Mouse (Mus musculus): ENCODE data around the gene Gm4216. TPM values are rescaled to one million over a fixed set of nuclear protein-coding genes. Genes with fewer than 3 reads are reported as not detected.
"Not testable (repeated sequence)": the region's sequence is repeated elsewhere in the genome, so short reads cannot be mapped to it uniquely, and the experiment has no call there.

Gm4216 gene
- total RNA-seq (2021): not detected

GRCm38 (mm10) chr7:23019823-23020222, at the start of gene Gm4216:
Gm4216 (minus strand) TSS chr7:23019923.
- not testable (repeated sequence) for DNase-seq

GRCm38 (mm10) chr7:23067356-23067755, 47.6 kb upstream of the Gm4216 start, which contains the start of gene Gm8720:
Gm8720 (minus strand) TSS chr7:23067456.
- not testable (repeated sequence) for DNase-seq

GRCm38 (mm10) chr7:23055240-23055639, 35.5 kb upstream of the Gm4216 start, which contains the start of gene Vmn1r163:
Vmn1r163 (plus strand) TSS chr7:23055540.
- not testable (repeated sequence) for DNase-seq

GRCm38 (mm10) chr7:22984573-22984972, 35.1 kb downstream of the Gm4216 start, which contains the start of gene Gm4214:
Gm4214 (minus strand) TSS chr7:22984673.
- not testable (repeated sequence) for DNase-seq

Other genes starting within 250 kb of the Gm4216 start
- gene Vmn1r158, start 229.1 kb downstream of the Gm4216 start, total RNA-seq (2021): not detected
- gene Vmn1r159, start 176.3 kb downstream of the Gm4216 start, total RNA-seq (2021): not detected
- gene Vmn1r160, start 148.7 kb downstream of the Gm4216 start, total RNA-seq (2021): not detected
- gene Gm4214, start 35.2 kb downstream of the Gm4216 start, total RNA-seq (2021): not detected
- not detected for gene Vmn1r163, start 35.6 kb upstream of the Gm4216 start, total RNA-seq (2021)
- gene Gm8720, start 47.5 kb upstream of the Gm4216 start, total RNA-seq (2021): not detected
- gene Gm10662, start 124.6 kb upstream of the Gm4216 start, total RNA-seq (2021): not detected
- not detected for gene Vmn1r165, start 197.4 kb upstream of the Gm4216 start, total RNA-seq (2021)
- gene Vmn1r166, start 231.8 kb upstream of the Gm4216 start, total RNA-seq (2021): not detected

Data from layer of hippocampus, postnatal 36 days (tissue).